Mouse (Mus musculus): Measurements from ENCODE around the gene Hist1h2bj. TPM values are rescaled to one million over a fixed set of nuclear protein-coding genes. Genes with fewer than 3 reads are reported as not detected.
"Not testable (repeated sequence)": the region's sequence is repeated elsewhere in the genome, so short reads cannot be mapped to it uniquely, and the experiment has no call there.

Gene Hist1h2bj
- total RNA-seq, 2 experiments from 2014 or later = 12.9 to 15.9 TPM

DNA sequence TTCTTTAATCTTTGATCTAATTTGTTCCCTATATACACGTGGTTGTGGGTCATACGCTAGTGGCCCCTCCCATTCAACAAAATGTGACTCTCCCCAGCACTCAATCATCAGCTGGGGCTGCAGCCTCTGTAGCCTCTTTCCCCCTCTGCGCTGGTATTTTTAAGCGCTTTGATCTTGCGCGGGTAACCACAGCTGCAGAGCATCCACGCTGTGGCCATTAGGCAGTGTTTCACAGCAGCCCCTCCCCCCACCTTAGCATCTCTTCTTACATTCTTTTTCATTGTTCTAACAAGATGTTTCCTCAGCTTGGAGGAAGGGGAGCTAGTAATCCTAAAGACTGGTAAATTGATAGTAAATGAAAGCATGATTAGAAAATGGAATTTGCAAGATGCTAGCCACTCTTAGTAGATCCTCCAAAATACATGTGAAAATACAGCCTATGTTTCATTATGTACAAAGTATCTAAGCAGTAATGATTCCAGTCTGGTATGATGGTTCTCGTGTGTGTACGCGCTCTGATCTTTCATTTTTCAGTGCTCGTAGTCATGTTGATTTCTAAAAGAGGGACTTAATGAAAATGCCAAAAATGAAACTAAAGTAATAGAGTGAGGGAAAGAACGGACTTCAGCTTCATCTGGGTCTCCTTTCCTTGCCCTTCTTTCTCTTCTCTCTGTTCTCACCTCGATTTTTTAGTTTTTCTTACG is 6.9 kb downstream of the Hist1h2bj start:
- peak overlapping the region; percentile 79 for H3K27ac ChIP-seq
- no peak for DNase-seq (ENCODE audit: low spot score in 2 of 2)
- TF ChIP-seq CTCF (conservative IDR thresholded peaks at IDR 0.05) = no peak
- H3K4me3 ChIP-seq = peak overlapping the region; percentile 67

DNA sequence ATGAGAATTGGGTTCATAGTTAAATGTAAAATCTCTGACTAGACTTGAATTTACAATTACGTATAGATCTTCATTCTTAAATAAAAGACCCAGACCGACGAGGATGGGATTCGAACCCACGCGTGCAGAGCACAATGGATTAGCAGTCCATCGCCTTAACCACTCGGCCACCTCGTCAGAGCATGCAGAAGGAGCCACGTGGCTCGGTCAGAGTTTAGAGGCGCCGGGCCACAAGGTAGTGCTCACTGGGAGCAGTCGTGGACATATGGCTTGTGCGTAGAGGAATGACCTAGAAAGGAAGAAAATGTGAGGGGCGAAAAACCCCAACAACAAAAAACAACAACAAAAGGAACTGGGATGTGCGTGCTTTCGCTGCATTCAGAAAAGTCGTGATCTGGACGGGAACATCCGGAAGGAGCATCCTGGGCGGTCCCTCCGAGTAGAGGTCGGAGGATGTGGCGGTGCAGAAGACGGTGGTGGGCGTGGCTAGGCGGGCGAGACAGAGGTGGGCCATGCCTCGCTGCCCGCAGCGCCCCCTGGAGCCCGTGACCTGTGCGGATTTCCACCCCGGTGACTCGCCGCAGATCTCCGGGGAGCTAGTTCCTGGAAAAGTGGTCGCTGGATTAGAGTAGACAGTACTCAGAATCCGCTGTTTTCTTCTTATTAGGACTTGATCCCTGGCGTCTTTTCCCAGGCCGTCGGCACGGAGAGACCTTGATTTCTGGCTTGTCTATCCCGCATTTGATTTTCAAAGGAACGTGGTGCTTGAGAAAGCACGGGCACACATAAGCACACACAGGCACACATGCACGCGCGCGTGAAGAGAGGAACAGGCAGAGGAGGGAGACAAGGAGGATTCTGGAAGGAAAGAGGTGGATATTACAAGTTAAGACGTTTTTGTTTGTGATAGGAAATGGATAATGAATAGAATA is 7.8 kb downstream of the Hist1h2bj start:
- DNase-seq (ENCODE audit: low spot score in 2 of 2) = peak; percentile 84 to 85
- Histone ChIP-seq H3K4me3 (peak overlapping the region; percentile 67), H3K27ac (peak overlapping the region; percentile 79)
- peak; percentile 76 for TF ChIP-seq CTCF (conservative IDR thresholded peaks at IDR 0.05)

DNA sequence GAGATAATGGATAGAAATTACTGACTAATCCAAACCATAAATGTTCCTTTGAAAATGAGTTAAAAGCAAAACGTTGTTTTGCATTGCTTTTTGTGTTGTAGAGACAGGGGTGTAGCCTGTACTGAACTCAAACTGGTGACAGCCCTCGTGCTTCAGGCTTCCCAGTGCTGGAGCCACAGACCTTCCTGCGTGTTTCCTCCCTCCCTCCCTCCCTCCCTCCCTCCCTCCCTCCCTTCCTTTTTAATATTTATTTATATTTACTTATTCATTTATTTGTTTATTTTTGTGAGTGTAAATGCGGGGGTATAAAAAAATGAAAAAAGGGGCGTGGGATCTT is 8.5 kb downstream of the Hist1h2bj start:
- peak overlapping the region; percentile 79 for H3K27ac ChIP-seq
- no peak for DNase-seq (ENCODE audit: low spot score in 2 of 2)
- peak overlapping the region; percentile 67 for H3K4me3 ChIP-seq
- no peak for TF ChIP-seq CTCF (conservative IDR thresholded peaks at IDR 0.05)

DNA sequence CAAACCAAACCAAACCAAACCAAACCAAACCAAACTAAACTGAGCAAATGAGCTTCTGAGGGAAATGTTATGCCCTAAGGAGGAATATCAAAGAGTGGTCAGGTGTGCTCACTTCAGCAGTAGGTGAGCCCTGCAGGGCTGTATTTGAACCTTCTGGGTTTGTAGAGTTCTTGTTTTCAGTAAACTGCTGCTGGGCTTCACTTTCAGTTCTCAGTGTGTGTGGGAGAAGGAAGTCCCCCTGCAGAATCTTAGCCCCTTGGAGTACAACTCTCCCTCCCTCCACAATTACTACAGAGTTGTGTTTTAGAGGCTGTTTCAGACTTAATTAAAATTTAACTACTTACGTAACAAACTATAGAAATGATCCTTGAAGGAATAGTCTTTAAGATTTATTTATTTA is 10.7 kb downstream of the Hist1h2bj start:
- no peak for TF ChIP-seq CTCF (conservative IDR thresholded peaks at IDR 0.05)
- no peak overlapping the region for H3K4me3 ChIP-seq
- H3K27ac ChIP-seq = no peak overlapping the region
- DNase-seq (ENCODE audit: low spot score in 2 of 2) = no peak

DNA sequence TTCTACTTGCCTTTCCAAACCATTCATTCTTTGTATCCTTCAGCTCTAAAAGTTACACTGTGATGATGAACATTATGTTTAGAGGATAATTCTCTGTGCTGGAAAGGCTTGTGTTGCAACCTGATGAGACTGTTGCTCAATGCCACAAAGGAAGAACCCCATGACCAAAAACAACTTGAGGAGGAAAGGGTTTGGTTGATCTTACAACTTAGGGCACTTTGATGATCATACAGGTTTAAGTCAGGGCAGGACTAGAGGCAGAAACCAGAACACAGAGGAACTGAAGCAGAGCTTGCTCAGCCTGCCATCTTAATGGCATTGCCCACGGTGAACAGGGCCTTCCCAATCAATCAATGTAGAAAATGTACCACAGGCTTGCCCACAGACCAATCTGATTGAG is 18.4 kb downstream of the Hist1h2bj start:
- H3K27ac ChIP-seq = no peak overlapping the region
- no peak for TF ChIP-seq CTCF (conservative IDR thresholded peaks at IDR 0.05)
- no peak for DNase-seq (ENCODE audit: low spot score in 2 of 2)

DNA sequence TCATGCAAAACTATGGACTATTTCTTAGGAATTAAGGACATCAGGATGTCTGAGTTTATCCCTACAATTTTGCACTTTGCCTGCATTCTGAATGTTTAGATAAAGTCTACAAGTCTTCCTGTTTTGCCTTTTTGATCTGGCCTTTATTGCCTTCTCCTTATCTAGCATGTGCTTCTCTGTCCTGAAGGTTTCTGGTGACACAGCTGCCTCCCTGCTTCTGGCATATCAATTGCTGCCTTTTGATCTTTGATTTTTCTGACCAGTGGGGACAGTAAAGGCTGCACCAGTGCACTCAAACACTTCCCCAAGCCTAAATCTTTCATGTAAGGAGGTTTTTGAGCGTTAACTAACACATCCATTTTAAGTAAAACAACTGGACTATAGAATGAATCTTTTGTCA is 20.5 kb downstream of the Hist1h2bj start:
- no peak overlapping the region for H3K27ac ChIP-seq
- TF ChIP-seq CTCF (conservative IDR thresholded peaks at IDR 0.05) = no peak
- no peak overlapping the region for H3K4me3 ChIP-seq
- DNase-seq (ENCODE audit: low spot score in 2 of 2) = no peak

More for the DNA sequence above, 18.4 kb downstream of the Hist1h2bj start:
- no peak overlapping the region for H3K4me3 ChIP-seq

DNA sequence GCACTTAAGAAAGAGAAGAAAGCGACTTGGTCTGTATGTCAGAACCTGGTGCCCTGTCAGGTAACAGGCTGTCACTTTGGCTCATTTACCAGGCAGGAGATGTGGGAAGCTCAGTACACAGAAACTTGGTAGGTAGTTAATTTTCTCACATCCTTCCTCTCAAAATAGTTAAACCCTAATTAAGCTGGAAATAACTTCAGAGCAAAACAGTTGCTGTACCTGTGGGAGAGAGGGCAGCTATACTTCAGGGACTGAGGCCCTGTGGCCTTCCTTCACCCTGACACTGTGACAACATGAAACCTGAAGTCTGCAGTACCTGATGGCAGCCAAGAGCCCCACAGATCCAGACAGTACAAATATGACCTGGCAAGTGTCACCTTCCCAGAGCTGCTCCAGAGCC is 41.1 kb downstream of the Hist1h2bj start, which contains the start of gene Vmn1r188:
Gene Vmn1r188, plus strand, starts transcription at position 301 of the 400 bp plus-strand sequence.
- not testable (repeated sequence) for DNase-seq (ENCODE audit: low spot score in 2 of 2); H3K27ac ChIP-seq; H3K4me3 ChIP-seq

Small RNA genes within 50 kb of the gene (microRNA-seq; reads per million reads assigned to microRNA genes)
- gene Gm26300 (0 reads per million in 2 experiments), gene Gm44390 (0 reads per million in 2 experiments), gene Gm44486 (0 reads per million in 2 experiments)

Other genes with a start within 250 kb of the Hist1h2bj start
- gene Hist1h2bq, start 233.0 kb upstream of the Hist1h2bj start, total RNA-seq (2021) = 10 to 100 TPM; 39.6 to 42.1 TPM
- 10 to 100 TPM; 30.7 to 36.0 TPM for gene Hist1h2ao, start 232.7 kb upstream of the Hist1h2bj start, total RNA-seq (2021)
- 100 to 1,000 TPM; 247 to 254 TPM for gene Hist1h4m, start 231.5 kb upstream of the Hist1h2bj start, total RNA-seq (2021)
- 10 to 100 TPM; 26.5 to 46.4 TPM for gene Hist1h4n, start 211.0 kb upstream of the Hist1h2bj start, total RNA-seq (2021)
- 10 to 100 TPM; 11.3 to 15.9 TPM for gene Hist1h2ap, start 209.7 kb upstream of the Hist1h2bj start, total RNA-seq (2021)
- gene Hist1h2br, start 209.5 kb upstream of the Hist1h2bj start, total RNA-seq (2021) = 10 to 100 TPM; 38.6 to 42.0 TPM
- 1 to 10 TPM; 3.5 to 4.6 TPM for gene Zfp184, start 98.1 kb upstream of the Hist1h2bj start, total RNA-seq (2021)
- gene Pom121l2, start 62.0 kb upstream of the Hist1h2bj start, total RNA-seq (2021) = under 1 TPM in 1 of 2 experiments, not detected in 1; 0.18 TPM
- gene Prss16, start 33.5 kb upstream of the Hist1h2bj start, total RNA-seq (2021) = under 1 TPM; 0.32 to 0.51 TPM
- gene Hist1h2ah, start 7.6 kb upstream of the Hist1h2bj start, total RNA-seq (2021) = 10 to 100 TPM; 12.5 to 17.0 TPM
- gene Hist1h2bk, start 7.3 kb upstream of the Hist1h2bj start, total RNA-seq (2021) = 10 to 100 TPM; 23.5 to 24.4 TPM
- gene Hist1h4i, start 1.9 kb upstream of the Hist1h2bj start, total RNA-seq (2021) = 10 to 100 TPM; 64.2 to 71.7 TPM
- gene Hist1h2ag, start 270 bp upstream of the Hist1h2bj start, total RNA-seq (2021) = 10 to 100 TPM; 16.5 to 20.6 TPM
- gene Vmn1r188, start 41.2 kb downstream of the Hist1h2bj start, total RNA-seq (2021) = not detected
- not detected for gene Vmn1r189, start 62.6 kb downstream of the Hist1h2bj start, total RNA-seq (2021)
- not detected for gene Vmn1r191, start 140.8 kb downstream of the Hist1h2bj start, total RNA-seq (2021)
- not detected for gene Vmn1r192, start 147.9 kb downstream of the Hist1h2bj start, total RNA-seq (2021)
- gene Vmn1r193, start 179.9 kb downstream of the Hist1h2bj start, total RNA-seq (2021) = not detected
- not detected for gene Vmn1r194, start 201.0 kb downstream of the Hist1h2bj start, total RNA-seq (2021)
- gene Vmn1r195, start 227.3 kb downstream of the Hist1h2bj start, total RNA-seq (2021) = not detected
- not detected for gene Vmn1r196, start 246.7 kb downstream of the Hist1h2bj start, total RNA-seq (2021)